Mouse (Mus musculus): Measurements from ENCODE around the gene Trim65. TPM values are rescaled to one million over a fixed set of nuclear protein-coding genes. Genes with fewer than 3 reads are reported as not detected.
A peak's percentile ranks its signal among the peaks of the same experiment; 100 is the strongest.

The Trim65 gene
- polyA plus RNA-seq, 1 experiment = 5.3 TPM

DNA sequence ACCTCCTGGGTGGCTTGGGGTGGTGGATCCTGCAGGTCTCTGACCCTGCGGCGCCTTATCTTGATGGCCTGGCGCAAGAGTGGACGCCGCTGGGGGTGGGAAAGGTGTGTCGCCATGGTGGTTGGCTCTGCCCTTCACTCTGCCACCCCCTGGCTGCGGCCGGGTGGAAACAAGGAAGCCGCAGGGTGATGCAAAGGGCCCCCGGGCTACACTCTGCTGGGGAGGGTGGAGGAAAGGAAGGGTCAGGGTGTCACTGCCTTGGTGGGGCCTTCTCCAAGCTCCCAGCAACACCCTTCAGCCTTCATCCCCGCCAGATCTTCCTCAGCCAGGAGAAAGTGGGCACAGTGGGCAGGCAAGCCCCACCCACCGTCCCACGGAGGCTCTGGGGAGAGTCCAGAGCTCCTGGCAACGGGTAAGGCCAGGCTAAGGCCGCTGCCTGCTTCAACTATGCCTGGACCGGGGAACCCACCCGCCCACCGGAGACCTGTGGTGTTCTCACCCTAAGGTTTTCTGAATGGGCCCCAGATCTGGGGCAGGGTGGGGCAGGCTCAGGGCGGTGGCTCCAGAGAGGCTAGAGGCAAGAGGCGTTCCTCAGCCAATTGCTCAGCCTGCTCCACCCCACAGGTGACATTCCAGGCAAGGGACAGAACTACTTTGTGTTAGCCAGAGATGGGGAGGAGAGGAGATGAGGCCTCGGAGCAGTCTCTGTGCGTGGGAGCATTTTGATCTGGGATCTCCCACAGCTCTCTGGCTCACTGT, 53.3 kb downstream of the Trim65 start, which contains the start of gene Unc13d:
Gene Unc13d, minus strand, starts transcription at position 516 of the 759 bp plus-strand sequence.
- no peak within 1 kb of the TSS for H3K4me3 ChIP-seq (ENCODE audit: insufficient read depth, low read length)
- TF ChIP-seq POLR2A (IDR thresholded peaks at IDR 0.05; ENCODE audit: extremely low read depth, insufficient read depth, low read length) (no peak), CTCF (IDR thresholded peaks at IDR 0.05; ENCODE audit: extremely low read depth, insufficient read depth, low read length) (no peak)
- 0 out of 2 replicates have a peak within 1 kb of the TSS, but pooled peaks have one; percentile 53 for H3K27ac ChIP-seq (ENCODE audit: insufficient read depth, low read length)

GRCm38 (mm10) chr11:116076836-116077235, 54.1 kb downstream of the Trim65 start:
- Histone ChIP-seq H3K4me1 (ENCODE audit: control insufficient read depth, insufficient read depth, low read length) (0 out of 2 replicates have a peak, but pooled peaks cover 5% of the 10 kb centered on the region), H3K27ac (ENCODE audit: insufficient read depth, low read length) (no peak overlapping the region), H3K4me3 (ENCODE audit: insufficient read depth, low read length) (no peak overlapping the region)
- TF ChIP-seq POLR2A (IDR thresholded peaks at IDR 0.05; ENCODE audit: extremely low read depth, insufficient read depth, low read length) (no peak), CTCF (IDR thresholded peaks at IDR 0.05; ENCODE audit: extremely low read depth, insufficient read depth, low read length) (no peak)

More for the DNA sequence above, 53.3 kb downstream of the Trim65 start, which contains the start of gene Unc13d:
- H3K4me1 ChIP-seq (ENCODE audit: control insufficient read depth, insufficient read depth, low read length) = 0 out of 2 replicates have a peak, but pooled peaks cover 5% of the 10 kb centered on the region

- no peak for TF ChIP-seq POLR2A (IDR thresholded peaks at IDR 0.05; ENCODE audit: extremely low read depth, insufficient read depth, low read length)
- no peak for TF ChIP-seq CTCF (IDR thresholded peaks at IDR 0.05; ENCODE audit: extremely low read depth, insufficient read depth, low read length)
- no peak overlapping the region for H3K27ac ChIP-seq (ENCODE audit: insufficient read depth, low read length)
- no peak overlapping the region for H3K4me3 ChIP-seq (ENCODE audit: insufficient read depth, low read length)
- H3K4me1 ChIP-seq (ENCODE audit: control insufficient read depth, insufficient read depth, low read length) = 0 out of 2 replicates have a peak, but pooled peaks cover 5% of the 10 kb centered on the region
These were observed 54.7 kb downstream of the Trim65 start for GRCm38 (mm10) chr11:116076266-116076540.

DNA sequence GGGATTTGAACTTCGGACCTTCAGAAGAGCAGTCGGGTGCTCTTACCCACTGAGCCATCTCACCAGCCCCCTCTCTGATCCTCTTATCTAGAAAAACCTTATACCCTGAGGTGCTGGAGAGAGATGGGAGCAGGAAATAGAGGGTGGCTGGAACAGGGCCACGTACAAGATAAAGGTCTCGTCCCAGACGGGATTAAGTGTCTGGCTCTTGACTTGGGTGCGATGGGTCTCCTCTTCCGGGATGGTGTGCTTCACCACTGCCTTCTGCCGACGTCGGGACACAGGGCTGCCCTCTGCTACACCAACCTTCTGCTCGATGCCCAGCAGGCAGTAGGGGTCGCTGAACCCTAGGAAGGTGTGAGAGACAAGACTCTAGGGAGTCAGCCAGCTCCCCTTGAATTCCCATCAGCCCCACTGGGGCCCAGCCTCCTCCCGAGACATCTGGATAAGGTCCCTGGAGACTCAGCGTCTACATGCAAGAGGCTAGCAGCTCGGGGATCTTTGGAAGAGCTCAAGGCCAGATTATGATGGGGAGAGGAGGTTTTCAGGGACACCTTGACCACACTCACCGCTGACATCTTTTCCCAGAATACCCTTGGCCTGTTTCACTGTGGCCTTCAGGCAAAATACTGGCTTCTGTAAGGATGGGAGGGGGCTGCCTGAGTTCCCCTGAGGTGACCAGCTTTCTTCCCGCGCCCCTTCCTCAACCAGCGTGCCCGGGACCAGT, 55.2 kb downstream of the Trim65 start:
- TF ChIP-seq CTCF (IDR thresholded peaks at IDR 0.05; ENCODE audit: extremely low read depth, insufficient read depth, low read length) (no peak), POLR2A (IDR thresholded peaks at IDR 0.05; ENCODE audit: extremely low read depth, insufficient read depth, low read length) (no peak)
- Histone ChIP-seq H3K27ac (ENCODE audit: insufficient read depth, low read length) (no peak overlapping the region), H3K4me3 (ENCODE audit: insufficient read depth, low read length) (no peak overlapping the region), H3K4me1 (ENCODE audit: control insufficient read depth, insufficient read depth, low read length) (0 out of 2 replicates have a peak, but pooled peaks cover 5% of the 10 kb centered on the region)

DNA sequence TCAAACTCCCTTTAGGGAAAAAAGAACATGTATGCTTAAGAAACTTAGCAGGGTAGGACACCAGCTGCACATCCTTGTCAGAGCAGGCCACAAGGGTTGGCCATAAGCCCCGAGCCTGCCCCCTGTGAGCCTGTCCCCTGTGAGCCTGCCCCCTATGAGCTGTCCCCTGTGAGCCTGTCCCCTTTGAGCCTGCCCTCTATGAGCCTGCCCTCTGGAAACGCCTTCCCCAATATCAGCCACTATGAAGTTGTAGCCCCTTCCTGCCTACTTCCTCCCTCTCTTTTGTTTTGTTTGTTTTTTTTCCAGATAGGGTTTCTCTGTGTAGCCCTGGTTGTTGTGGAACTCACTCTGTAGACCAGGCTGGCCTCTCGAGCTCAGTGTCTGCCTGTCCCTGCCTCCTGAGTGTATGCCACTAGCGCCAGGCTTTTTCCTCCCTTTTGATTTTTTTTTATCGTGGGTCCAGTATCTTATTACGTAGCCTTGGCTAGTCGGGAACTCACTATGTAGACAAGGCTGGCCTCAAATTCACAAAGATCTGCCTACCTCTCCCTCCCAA, 56.4 kb downstream of the Trim65 start:
- 0 out of 2 replicates have a peak, but pooled peaks cover 2% of the 10 kb centered on the region for H3K4me1 ChIP-seq (ENCODE audit: control insufficient read depth, insufficient read depth, low read length)
- no peak overlapping the region for H3K4me3 ChIP-seq (ENCODE audit: insufficient read depth, low read length)
- no peak overlapping the region for H3K27ac ChIP-seq (ENCODE audit: insufficient read depth, low read length)
- TF ChIP-seq CTCF (IDR thresholded peaks at IDR 0.05; ENCODE audit: extremely low read depth, insufficient read depth, low read length) (no peak), POLR2A (IDR thresholded peaks at IDR 0.05; ENCODE audit: extremely low read depth, insufficient read depth, low read length) (no peak)

GRCm38 (mm10) chr11:116072608-116073007, 58.3 kb downstream of the Trim65 start:
- Histone ChIP-seq H3K27ac (ENCODE audit: insufficient read depth, low read length) (no peak overlapping the region), H3K4me1 (ENCODE audit: control insufficient read depth, insufficient read depth, low read length) (no peaks in the 10 kb centered on the region), H3K4me3 (ENCODE audit: insufficient read depth, low read length) (no peak overlapping the region)
- no peak for TF ChIP-seq POLR2A (IDR thresholded peaks at IDR 0.05; ENCODE audit: extremely low read depth, insufficient read depth, low read length)
- TF ChIP-seq CTCF (IDR thresholded peaks at IDR 0.05; ENCODE audit: extremely low read depth, insufficient read depth, low read length) = no peak

Other genes starting within 250 kb of the Trim65 start
- 0.57 and 0.58 TPM in 2 replicates for gene Smim5, start 231.2 kb downstream of the Trim65 start, polyA plus RNA-seq (2012; rRNA removed)
- not detected in 2 replicates for gene Smim6, start 219.1 kb downstream of the Trim65 start, polyA plus RNA-seq (2012; rRNA removed)
- 51.2 and 57.0 TPM in 2 replicates for gene Sap30bp, start 197.8 kb downstream of the Trim65 start, polyA plus RNA-seq (2012; rRNA removed)
- gene Recql5, start 197.7 kb downstream of the Trim65 start, polyA plus RNA-seq (2012; rRNA removed) = 31.7 and 36.4 TPM in 2 replicates
- gene Itgb4, start 156.4 kb downstream of the Trim65 start, polyA plus RNA-seq (2012; rRNA removed) = 8.0 and 8.2 TPM in 2 replicates
- gene Galk1, start 118.4 kb downstream of the Trim65 start, polyA plus RNA-seq (2012; rRNA removed) = 19.2 and 20.4 TPM in 2 replicates
- 217 and 235 TPM in 2 replicates for gene H3f3b, start 103.2 kb downstream of the Trim65 start, polyA plus RNA-seq (2012; rRNA removed)
- gene Unk, start 100.8 kb downstream of the Trim65 start, polyA plus RNA-seq (2012; rRNA removed) = 31.1 and 33.4 TPM in 2 replicates
- gene Unc13d, start 53.2 kb downstream of the Trim65 start, polyA plus RNA-seq (2012; rRNA removed) = 0.96 and 1.3 TPM in 2 replicates
- 438 and 447 TPM in 2 replicates for gene Wbp2, start 44.1 kb downstream of the Trim65 start, polyA plus RNA-seq (2012; rRNA removed)
- 5.5 and 6.2 TPM in 2 replicates for gene Trim47, start 3.9 kb downstream of the Trim65 start, polyA plus RNA-seq (2012; rRNA removed)
- 34.6 and 34.7 TPM in 2 replicates for gene Mrpl38, start 7.7 kb upstream of the Trim65 start, polyA plus RNA-seq (2012; rRNA removed)
- gene Fbf1, start 37.0 kb upstream of the Trim65 start, polyA plus RNA-seq (2012; rRNA removed) = 103 and 109 TPM in 2 replicates
- gene Ten1, start 67.7 kb upstream of the Trim65 start, polyA plus RNA-seq (2012; rRNA removed) = 55.5 and 56.1 TPM in 2 replicates
- gene Acox1, start 67.9 kb upstream of the Trim65 start, polyA plus RNA-seq (2012; rRNA removed) = 128 and 136 TPM in 2 replicates
- 0.91 and 1.0 TPM in 2 replicates for gene Evpl, start 106.9 kb upstream of the Trim65 start, polyA plus RNA-seq (2012; rRNA removed)
- 63.4 TPM in 2 replicates for gene Srp68, start 143.1 kb upstream of the Trim65 start, polyA plus RNA-seq (2012; rRNA removed)
- gene Galr2, start 149.8 kb upstream of the Trim65 start, polyA plus RNA-seq (2012; rRNA removed) = not detected in 2 replicates
- 91.3 and 95.8 TPM in 2 replicates for gene Exoc7, start 176.1 kb upstream of the Trim65 start, polyA plus RNA-seq (2012; rRNA removed)
- 4.2 and 6.6 TPM in 2 replicates for gene Foxj1, start 204.3 kb upstream of the Trim65 start, polyA plus RNA-seq (2012; rRNA removed)